Mouse (Mus musculus): ENCODE data around the gene Elavl4.

Gene Elavl4

GRCm38 (mm10) chr4:110351178-110352000 is at the start of gene Elavl4:
TSS of gene Elavl4 (minus strand) at chr4:110351909.
- DNase-seq: peak; percentile 87

GRCm38 (mm10) chr4:110397618-110398045 is 45.9 kb upstream of the Elavl4 start, which contains the start of gene Agbl4:
TSS of gene Agbl4 (plus strand) at chr4:110397661.
- peak; percentile 87 for DNase-seq

GRCm38 (mm10) chr4:110396221-110396620 is 44.5 kb upstream of the Elavl4 start:
- DNase-seq: no peak

GRCm38 (mm10) chr4:110360568-110360967 is 8.9 kb upstream of the Elavl4 start:
- DNase-seq: no peak

GRCm38 (mm10) chr4:110352001-110352369 is 276 bp upstream of the Elavl4 start:
- no peak for DNase-seq

GRCm38 (mm10) chr4:110350856-110351177 is 892 bp downstream of the Elavl4 start:
- no peak for DNase-seq

- no peak for DNase-seq
Observed at GRCm38 (mm10) chr4:110323912-110324311, 27.8 kb downstream of the Elavl4 start.

- peak; percentile 18 for DNase-seq
Observed at GRCm38 (mm10) chr4:110312126-110312525, 39.6 kb downstream of the Elavl4 start.

- DNase-seq: peak; percentile 83
Observed at GRCm38 (mm10) chr4:110306972-110307371, 44.7 kb downstream of the Elavl4 start.

GRCm38 (mm10) chr4:110306559-110306958 is 45.1 kb downstream of the Elavl4 start:
- DNase-seq: peak; percentile 24

- no peak for DNase-seq
Observed at GRCm38 (mm10) chr4:110295793-110296192, 55.9 kb downstream of the Elavl4 start.

- no peak for DNase-seq
Observed at GRCm38 (mm10) chr4:110293238-110293637, 58.5 kb downstream of the Elavl4 start.

- no peak for DNase-seq
Observed at GRCm38 (mm10) chr4:110292471-110292870, 59.2 kb downstream of the Elavl4 start.

- DNase-seq: no peak
Observed at GRCm38 (mm10) chr4:110290544-110291095, 61.1 kb downstream of the Elavl4 start.

- DNase-seq: no peak
Observed at GRCm38 (mm10) chr4:110290056-110290455, 61.7 kb downstream of the Elavl4 start.

- no peak for DNase-seq
Observed at GRCm38 (mm10) chr4:110287412-110288067, 64.2 kb downstream of the Elavl4 start.

- no peak for DNase-seq
Observed at GRCm38 (mm10) chr4:110286841-110287240, 64.9 kb downstream of the Elavl4 start.

GRCm38 (mm10) chr4:110286371-110286781 is 65.3 kb downstream of the Elavl4 start:
- no peak for DNase-seq

GRCm38 (mm10) chr4:110285346-110286330 is 66.1 kb downstream of the Elavl4 start:
- no peak for DNase-seq

- no peak for DNase-seq
Observed at GRCm38 (mm10) chr4:110284446-110284845, 67.3 kb downstream of the Elavl4 start.

- no peak for DNase-seq
Observed at GRCm38 (mm10) chr4:110270046-110270445, 81.7 kb downstream of the Elavl4 start.

GRCm38 (mm10) chr4:110266804-110267575 is 84.7 kb downstream of the Elavl4 start:
- no peak for DNase-seq
